Mouse (Mus musculus): ENCODE measurements around the gene Gm49358. TPM values are rescaled to one million over a fixed set of nuclear protein-coding genes. Genes with fewer than 3 reads are reported as not detected.

Gm49358 gene
- polyA plus RNA-seq, 1 experiment from 2014 or later: not detected

DNA sequence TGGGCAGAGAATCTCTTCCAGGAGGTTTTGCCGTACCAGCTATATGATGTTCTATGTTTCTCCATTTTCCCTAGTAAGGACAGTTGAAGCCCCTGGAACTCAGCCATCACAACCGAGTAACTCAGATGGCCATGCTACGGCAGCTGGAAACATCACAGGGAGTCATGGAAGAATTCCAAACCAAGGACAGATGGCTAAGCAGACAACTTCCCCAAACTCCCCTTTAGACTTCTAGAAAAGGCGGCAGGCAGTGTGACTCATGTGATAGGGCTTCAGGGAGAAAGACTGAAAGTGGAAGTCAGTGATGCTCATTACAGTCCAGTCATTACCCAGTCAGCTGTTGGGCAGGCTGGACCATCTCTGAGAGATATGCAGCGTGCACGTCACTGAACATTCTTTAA lies 8.5 kb downstream of the Gm49358 start:
- no peak overlapping the region for H3K4me2 ChIP-seq (ENCODE audit: low read length)
- TF ChIP-seq CTCF (IDR thresholded peaks at IDR 0.05; ENCODE audit: low read depth): no peak
- no peaks in the 10 kb centered on the region for H3K9me3 ChIP-seq (replicated peaks; ENCODE audit: low read length)
- H3K4me1 ChIP-seq (replicated peaks; ENCODE audit: insufficient read depth, low read length): no peaks in the 10 kb centered on the region
- no peak overlapping the region for H3K9ac ChIP-seq (ENCODE audit: low read depth, low read length)
- no peak; the same call in 1 of the 2 replicates for ATAC-seq (replicated peaks; ENCODE audit: low FRiP score, low read depth)
- peak; percentile 35 for DNase-seq (ENCODE audit: low spot score)
- H3K4me3 ChIP-seq (replicated peaks; ENCODE audit: low read depth, low read length): no peak overlapping the region
- H3K27me3 ChIP-seq (ENCODE audit: insufficient read depth, low read length): no peaks in the 10 kb centered on the region
- WGBS: 60% methylated on average over 6 of the region's 6 CpGs
- no peaks in the 10 kb centered on the region for H3K36me3 ChIP-seq (ENCODE audit: insufficient read depth, low read length)
- peak overlapping the region; percentile 10; the same call in 1 of the 2 replicates for H3K27ac ChIP-seq

GRCm38 (mm10) chr10:86773360-86773759 lies 9.6 kb downstream of the Gm49358 start:
- Histone ChIP-seq H3K27me3 (ENCODE audit: insufficient read depth, low read length) (no peaks in the 10 kb centered on the region), H3K4me1 (replicated peaks; ENCODE audit: insufficient read depth, low read length) (0 out of 2 replicates have a peak, but pooled peaks cover 6% of the 10 kb centered on the region), H3K9me3 (replicated peaks; ENCODE audit: low read length) (no peaks in the 10 kb centered on the region), H3K4me3 (replicated peaks; ENCODE audit: low read depth, low read length) (no peak overlapping the region), H3K4me2 (ENCODE audit: low read length) (no peak overlapping the region), H3K27ac (no peak overlapping the region), H3K36me3 (ENCODE audit: insufficient read depth, low read length) (no peaks in the 10 kb centered on the region), H3K9ac (ENCODE audit: low read depth, low read length) (no peak overlapping the region)
- WGBS: 29% methylated on average over 4 of the region's 4 CpGs
- DNase-seq (ENCODE audit: low spot score): no peak
- no peak for ATAC-seq (replicated peaks; ENCODE audit: low FRiP score, low read depth)
- TF ChIP-seq CTCF (IDR thresholded peaks at IDR 0.05; ENCODE audit: low read depth): no peak

DNA sequence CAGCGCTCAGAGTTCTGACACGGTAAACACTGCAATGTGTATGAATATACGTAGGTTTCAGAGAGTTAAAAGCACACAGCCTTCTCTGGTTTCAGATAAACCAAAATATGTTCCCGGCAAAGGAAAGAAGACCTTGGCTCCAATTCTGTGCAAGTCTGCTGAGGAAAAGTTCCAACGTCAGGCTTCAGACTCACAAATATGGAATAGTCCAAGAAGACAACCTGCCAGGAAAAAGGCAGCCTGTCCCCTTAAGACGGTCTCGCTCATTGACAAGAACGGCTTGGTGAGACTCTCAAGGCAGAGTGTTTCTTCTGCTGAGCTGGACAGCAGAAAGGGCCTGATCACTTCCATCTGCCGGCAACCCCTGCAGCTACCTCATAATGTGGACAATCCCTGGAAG lies 12.5 kb downstream of the Gm49358 start:
- Histone ChIP-seq H3K9me3 (replicated peaks; ENCODE audit: low read length) (no peaks in the 10 kb centered on the region), H3K4me2 (ENCODE audit: low read length) (no peak overlapping the region), H3K4me3 (replicated peaks; ENCODE audit: low read depth, low read length) (no peak overlapping the region), H3K27me3 (ENCODE audit: insufficient read depth, low read length) (no peaks in the 10 kb centered on the region), H3K4me1 (replicated peaks; ENCODE audit: insufficient read depth, low read length) (peaks cover 6% of the 10 kb centered on the region; the same call in 1 of the 2 replicates), H3K36me3 (ENCODE audit: insufficient read depth, low read length) (no peaks in the 10 kb centered on the region), H3K9ac (ENCODE audit: low read depth, low read length) (no peak overlapping the region), H3K27ac (no peak overlapping the region)
- 63% methylated on average over 9 of the region's 9 CpGs for WGBS
- no peak for ATAC-seq (replicated peaks; ENCODE audit: low FRiP score, low read depth)
- TF ChIP-seq CTCF (IDR thresholded peaks at IDR 0.05; ENCODE audit: low read depth): no peak
- peak; percentile 39 for DNase-seq (ENCODE audit: low spot score)

DNA sequence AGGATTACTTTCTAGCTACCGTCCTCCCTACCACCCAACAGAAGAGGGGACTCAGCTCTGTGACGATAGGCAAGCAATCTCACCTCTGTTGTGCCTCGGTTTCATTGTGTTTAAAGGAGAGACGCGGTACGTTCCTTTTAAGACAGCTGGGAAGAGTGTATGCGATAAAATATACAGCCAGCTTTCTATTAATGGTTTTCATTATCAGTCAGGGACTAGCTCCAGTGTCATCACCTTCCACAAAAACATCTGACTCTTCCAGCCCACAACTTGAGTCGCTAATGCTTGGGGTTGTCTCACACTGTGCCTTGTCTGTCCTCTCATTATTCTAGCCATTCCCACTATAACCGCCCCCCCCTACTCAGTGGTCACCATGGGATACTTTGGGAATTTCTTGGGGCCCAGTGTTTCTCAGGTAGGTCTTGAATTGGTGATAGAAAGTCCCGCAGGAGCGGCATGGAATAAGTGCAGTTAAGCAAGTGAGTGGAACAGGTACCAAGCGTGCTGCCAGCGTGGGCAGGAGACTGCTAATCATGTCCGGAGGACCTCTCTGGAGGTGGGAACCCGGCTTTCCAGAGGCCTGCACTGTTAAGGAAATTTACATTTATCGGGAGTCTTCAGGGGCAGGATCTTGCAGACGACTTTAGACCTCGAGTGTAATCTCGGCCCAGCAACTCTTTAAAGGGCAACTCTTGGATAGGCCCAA lies 14.0 kb downstream of the Gm49358 start:
- no peaks in the 10 kb centered on the region for H3K27me3 ChIP-seq (ENCODE audit: insufficient read depth, low read length)
- 50% methylated on average over 19 of the region's 19 CpGs for WGBS
- DNase-seq (ENCODE audit: low spot score): no peak
- peaks cover 6% of the 10 kb centered on the region; the same call in 1 of the 2 replicates for H3K4me1 ChIP-seq (replicated peaks; ENCODE audit: insufficient read depth, low read length)
- no peak for ATAC-seq (replicated peaks; ENCODE audit: low FRiP score, low read depth)
- H3K27ac ChIP-seq: peak overlapping the region; percentile 78
- H3K9me3 ChIP-seq (replicated peaks; ENCODE audit: low read length): no peaks in the 10 kb centered on the region
- no peak for TF ChIP-seq CTCF (IDR thresholded peaks at IDR 0.05; ENCODE audit: low read depth)
- H3K9ac ChIP-seq (ENCODE audit: low read depth, low read length): 0 out of 2 replicates have a peak overlapping the region, but pooled peaks have one; percentile 42
- no peaks in the 10 kb centered on the region for H3K36me3 ChIP-seq (ENCODE audit: insufficient read depth, low read length)
- peak overlapping the region; percentile 65 for H3K4me3 ChIP-seq (replicated peaks; ENCODE audit: low read depth, low read length)
- H3K4me2 ChIP-seq (ENCODE audit: low read length): peak overlapping the region; percentile 99

GRCm38 (mm10) chr10:86778398-86779116 lies 14.8 kb downstream of the Gm49358 start, which contains the start of gene Nt5dc3:
Gene Nt5dc3 (plus strand): TSS chr10:86779005.
- under 1% methylated on average over 44 of the region's 44 CpGs for WGBS
- DNase-seq (ENCODE audit: low spot score) (peak; percentile 98), ATAC-seq (replicated peaks; ENCODE audit: low FRiP score, low read depth) (peak; percentile 97)
- peak within 1 kb of the TSS; percentile 99 for H3K4me2 ChIP-seq (ENCODE audit: low read length)
- H3K9ac ChIP-seq (ENCODE audit: low read depth, low read length): peak within 1 kb of the TSS; percentile 73
- peak within 1 kb of the TSS; percentile 65 for H3K4me3 ChIP-seq (replicated peaks; ENCODE audit: low read depth, low read length)
- peaks cover 6% of the 10 kb centered on the region; the same call in 1 of the 2 replicates for H3K4me1 ChIP-seq (replicated peaks; ENCODE audit: insufficient read depth, low read length)
- H3K27ac ChIP-seq: peak within 1 kb of the TSS; percentile 78
- no peaks in the 10 kb centered on the region for H3K9me3 ChIP-seq (replicated peaks; ENCODE audit: low read length)
- TF ChIP-seq CTCF (IDR thresholded peaks at IDR 0.05; ENCODE audit: low read depth): no peak
- H3K27me3 ChIP-seq (ENCODE audit: insufficient read depth, low read length): no peaks in the 10 kb centered on the region
- H3K36me3 ChIP-seq (ENCODE audit: insufficient read depth, low read length): no peaks in the 10 kb centered on the region

- DNase-seq (ENCODE audit: low spot score): peak; percentile 51
- no peak for TF ChIP-seq CTCF (IDR thresholded peaks at IDR 0.05; ENCODE audit: low read depth)
- Histone ChIP-seq H3K4me1 (replicated peaks; ENCODE audit: insufficient read depth, low read length) (peaks cover 6% of the 10 kb centered on the region; the same call in 1 of the 2 replicates), H3K4me3 (replicated peaks; ENCODE audit: low read depth, low read length) (peak overlapping the region; percentile 65), H3K9ac (ENCODE audit: low read depth, low read length) (peak overlapping the region; percentile 73), H3K27ac (peak overlapping the region; percentile 62), H3K4me2 (ENCODE audit: low read length) (peak overlapping the region; percentile 99), H3K36me3 (ENCODE audit: insufficient read depth, low read length) (no peaks in the 10 kb centered on the region), H3K9me3 (replicated peaks; ENCODE audit: low read length) (no peaks in the 10 kb centered on the region), H3K27me3 (ENCODE audit: insufficient read depth, low read length) (no peaks in the 10 kb centered on the region)
- ATAC-seq (replicated peaks; ENCODE audit: low FRiP score, low read depth): peak; percentile 30
- WGBS: 0% methylated on average over 58 of the region's 58 CpGs
These were observed 15.5 kb downstream of the Gm49358 start for GRCm38 (mm10) chr10:86779117-86779755.

All from kidney, postnatal 0 days (tissue).